Mouse (Mus musculus): ENCODE results near the gene Zfp319. TPM values are rescaled to one million over a fixed set of nuclear protein-coding genes. Genes with fewer than 3 reads are reported as not detected.

The Zfp319 gene
- polyA plus RNA-seq, 1 experiment from 2014 or later, result 19.1 TPM

DNA sequence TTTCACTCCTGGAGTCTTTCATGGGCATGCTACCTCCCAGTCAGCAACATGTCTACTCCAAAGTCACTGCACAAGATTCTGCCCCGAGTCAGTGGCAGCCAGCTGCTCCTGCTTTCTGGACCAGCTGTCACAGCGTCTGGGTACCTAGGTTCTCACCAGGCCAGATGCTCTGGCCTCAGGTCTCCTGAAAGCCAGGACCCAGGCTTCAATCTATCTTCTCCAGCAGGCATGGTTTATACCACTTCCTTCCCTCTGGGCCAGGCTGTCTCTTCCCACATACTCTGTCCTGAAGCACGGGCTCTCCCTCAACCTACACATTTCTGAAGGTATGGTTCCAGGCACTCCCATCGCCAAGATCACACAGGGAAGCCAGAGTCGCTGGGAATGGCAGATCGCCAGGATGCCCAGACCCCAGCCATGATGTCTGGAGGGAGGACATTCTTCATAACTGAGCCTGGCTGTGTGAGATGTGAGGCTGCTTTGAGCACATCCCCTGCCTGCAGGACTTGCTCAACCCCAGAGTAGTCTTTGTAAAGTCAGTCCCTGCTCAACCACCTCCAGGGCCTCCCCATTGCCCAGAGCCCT lies 42.6 kb downstream of the Zfp319 start:
- ATAC-seq (ENCODE audit: low FRiP score, low read depth), result no peak
- no peaks in the 10 kb centered on the region for H3K4me1 ChIP-seq
- H3K36me3 ChIP-seq, result no peaks in the 10 kb centered on the region
- WGBS, result 84% methylated on average over 6 of the region's 6 CpGs
- no peak overlapping the region for H3K9ac ChIP-seq (replicated peaks)
- H3K27me3 ChIP-seq, result no peaks in the 10 kb centered on the region
- H3K4me2 ChIP-seq (replicated peaks), result no peak overlapping the region
- no peaks in the 10 kb centered on the region for H3K9me3 ChIP-seq
- H3K27ac ChIP-seq (replicated peaks), result no peak overlapping the region
- H3K4me3 ChIP-seq, result no peak overlapping the region

DNA sequence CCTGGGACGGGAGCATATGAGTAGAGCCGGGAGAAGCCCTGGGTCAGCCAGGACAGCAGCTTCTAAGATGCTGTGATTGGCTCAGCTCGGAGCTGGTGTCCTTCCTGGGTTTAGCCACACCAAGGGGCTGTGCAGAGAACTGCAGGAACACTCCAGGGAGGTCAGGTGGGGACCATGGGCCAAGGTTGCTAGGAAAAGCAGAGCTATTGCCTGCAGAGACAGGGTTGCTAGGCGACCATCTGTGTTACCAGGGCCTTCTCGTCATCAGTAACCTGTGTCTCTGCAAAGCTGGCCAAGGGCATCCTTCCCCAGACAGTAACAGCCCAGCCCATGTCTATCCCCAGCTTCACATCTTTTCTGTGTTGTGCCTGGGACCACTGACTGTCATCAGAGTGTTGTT lies 50.3 kb downstream of the Zfp319 start:
- no peak overlapping the region for H3K27ac ChIP-seq (replicated peaks)
- no peak overlapping the region for H3K9ac ChIP-seq (replicated peaks)
- H3K4me3 ChIP-seq, result no peak overlapping the region
- H3K9me3 ChIP-seq, result no peaks in the 10 kb centered on the region
- 60% methylated on average over 5 of the region's 5 CpGs for WGBS
- peak; percentile 47; the same call in 1 of the 2 replicates for ATAC-seq (ENCODE audit: low FRiP score, low read depth)
- H3K27me3 ChIP-seq, result no peaks in the 10 kb centered on the region
- H3K36me3 ChIP-seq, result no peaks in the 10 kb centered on the region
- no peaks in the 10 kb centered on the region for H3K4me1 ChIP-seq
- H3K4me2 ChIP-seq (replicated peaks), result no peak overlapping the region

Other genes starting within 250 kb of the Zfp319 start
- gene Kifc3, start 129.1 kb downstream of the Zfp319 start, polyA plus RNA-seq (2016; fragmentation: Nextera tagmentation; extraction: Ambion mirVana), result 10.0 and 10.4 TPM in 2 replicates
- 0.05 and 0.13 TPM in 2 replicates for gene Cngb1, start 25.4 kb downstream of the Zfp319 start, polyA plus RNA-seq (2016; fragmentation: Nextera tagmentation; extraction: Ambion mirVana)
- not detected in 2 replicates for gene Tepp, start 21.4 kb downstream of the Zfp319 start, polyA plus RNA-seq (2016; fragmentation: Nextera tagmentation; extraction: Ambion mirVana)
- gene Usb1, start 334 bp upstream of the Zfp319 start, polyA plus RNA-seq (2016; fragmentation: Nextera tagmentation; extraction: Ambion mirVana), result 33.9 and 37.1 TPM in 2 replicates
- gene Mmp15, start 20.3 kb upstream of the Zfp319 start, polyA plus RNA-seq (2016; fragmentation: Nextera tagmentation; extraction: Ambion mirVana), result 23.5 and 27.1 TPM in 2 replicates
- 128 and 130 TPM in 2 replicates for gene Cfap20, start 102.9 kb upstream of the Zfp319 start, polyA plus RNA-seq (2016; fragmentation: Nextera tagmentation; extraction: Ambion mirVana)
- 10.3 and 11.0 TPM in 2 replicates for gene Csnk2a2, start 158.1 kb upstream of the Zfp319 start, polyA plus RNA-seq (2016; fragmentation: Nextera tagmentation; extraction: Ambion mirVana)
- 0.18 and 0.59 TPM in 2 replicates for gene Ccdc113, start 202.1 kb upstream of the Zfp319 start, polyA plus RNA-seq (2016; fragmentation: Nextera tagmentation; extraction: Ambion mirVana)
- not detected in 2 replicates for gene Prss54, start 244.4 kb upstream of the Zfp319 start, polyA plus RNA-seq (2016; fragmentation: Nextera tagmentation; extraction: Ambion mirVana)

Measured in midbrain, embryonic 12.5 days (tissue).